Mouse (Mus musculus) kidney, embryonic 15.5 days (tissue): Measurements from ENCODE around the gene Os9. TPM values are rescaled to one million over a fixed set of nuclear protein-coding genes. Genes with fewer than 3 reads are reported as not detected.

ENCODE experiments used
- ATAC-seq: fragments of 200-750 bp; cut with Nextera tagmentation; replicated peaks from 2 replicates; pipeline ENCODE4 v1.8.0; 2017; ENCODE audit warnings: moderate TSS enrichment; ENCODE audit not compliant: low FRiP score
- H3K27ac ChIP-seq: fragments of 300-500 bp; sonication (generic); 2 replicates; pipeline ENCODE4 v1.5.1; 2015; ENCODE audit warnings: mild to moderate bottlenecking, inconsistent platforms
- H3K27me3 ChIP-seq: fragments of 300-500 bp; sonication (generic); 2 replicates; pipeline ENCODE4 v1.6.1; 2015; ENCODE audit warnings: inconsistent platforms
- H3K36me3 ChIP-seq: fragments of 300-500 bp; sonication (generic); 2 replicates; pipeline ENCODE4 v1.6.1; 2015; ENCODE audit warnings: inconsistent platforms
- H3K4me1 ChIP-seq: fragments of 300-500 bp; sonication (generic); 2 replicates; pipeline ENCODE4 v1.6.1; 2015; ENCODE audit warnings: inconsistent platforms
- H3K4me2 ChIP-seq: fragments of 300-500 bp; sonication (generic); 2 replicates; pipeline ENCODE4 v1.6.1; 2015; ENCODE audit warnings: moderate library complexity, mild to moderate bottlenecking, inconsistent platforms
- H3K4me3 ChIP-seq: fragments of 300-500 bp; sonication (generic); replicated peaks from 2 replicates; pipeline ENCODE4 v1.5.1; 2015; ENCODE audit warnings: mild to moderate bottlenecking, inconsistent platforms
- H3K9ac ChIP-seq: fragments of 300-500 bp; sonication (generic); 2 replicates; pipeline ENCODE4 v1.6.1; 2015; ENCODE audit warnings: mild to moderate bottlenecking, inconsistent platforms
- H3K9me3 ChIP-seq: fragments of 300-500 bp; sonication (generic); replicated peaks from 2 replicates; pipeline ENCODE4 v1.6.1; 2016; ENCODE audit warnings: inconsistent platforms
- WGBS: fragments of 180-500 bp; shearing (Covaris S2); methylation state at CpG from one replicate; pipeline ENCODE4 v1.1.7; 2015; ENCODE audit warnings: mixed read lengths; 5-methylcytosine and 5-hydroxymethylcytosine counted together
- polyA plus RNA-seq: library from polyadenylated mRNA; unstranded; fragments of >200 nt; fragmentation: Nextera tagmentation; extraction: Ambion mirVana; gene quantifications from 2 replicates; pipeline ENCODE4 v1.2.1, GENCODE M21; 2015

Os9 gene
- polyA plus RNA-seq, 1 experiment from 2014 or later, result 94.0 TPM

- ATAC-seq, result no peak
- H3K4me1 ChIP-seq, result no peaks in the 10 kb centered on the region
- WGBS, result 89% methylated on average over 16 of the region's 16 CpGs
- H3K27me3 ChIP-seq, result no peaks in the 10 kb centered on the region
- no peak overlapping the region for H3K9ac ChIP-seq
- no peak overlapping the region for H3K4me3 ChIP-seq
- no peaks in the 10 kb centered on the region for H3K9me3 ChIP-seq
- no peak overlapping the region for H3K4me2 ChIP-seq
- peaks cover 24% of the 10 kb centered on the region for H3K36me3 ChIP-seq
- H3K27ac ChIP-seq, result no peak overlapping the region
Observed at GRCm38 (mm10) chr10:127107563-127108261, 13.2 kb downstream of the Os9 start.

DNA sequence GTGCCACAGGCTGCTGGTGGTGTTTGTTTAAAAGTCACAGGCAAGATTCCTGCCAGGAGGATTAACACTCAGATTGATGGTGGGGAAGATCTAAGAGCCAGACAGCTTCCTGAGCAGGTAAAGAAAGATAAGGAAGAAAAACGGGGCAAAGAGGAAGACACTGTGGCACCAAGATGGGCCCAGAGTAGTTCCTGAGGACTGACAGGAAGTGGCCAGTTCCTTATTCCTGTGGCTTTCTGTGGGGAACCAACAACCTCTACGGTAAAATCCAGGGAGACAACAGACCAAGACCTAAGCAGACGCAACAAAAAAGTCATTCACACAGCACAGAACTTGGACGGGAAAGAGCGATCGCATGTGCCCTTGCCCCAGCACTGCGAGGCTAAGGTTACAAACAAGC is 17.3 kb downstream of the Os9 start:
- Histone ChIP-seq H3K9ac (no peak overlapping the region), H3K27me3 (no peaks in the 10 kb centered on the region), H3K4me1 (no peaks in the 10 kb centered on the region), H3K36me3 (peaks cover 28% of the 10 kb centered on the region), H3K4me3 (no peak overlapping the region), H3K4me2 (no peak overlapping the region), H3K9me3 (no peaks in the 10 kb centered on the region), H3K27ac (no peak overlapping the region)
- ATAC-seq, result no peak
- 76% methylated on average over 7 of the region's 7 CpGs for WGBS

DNA sequence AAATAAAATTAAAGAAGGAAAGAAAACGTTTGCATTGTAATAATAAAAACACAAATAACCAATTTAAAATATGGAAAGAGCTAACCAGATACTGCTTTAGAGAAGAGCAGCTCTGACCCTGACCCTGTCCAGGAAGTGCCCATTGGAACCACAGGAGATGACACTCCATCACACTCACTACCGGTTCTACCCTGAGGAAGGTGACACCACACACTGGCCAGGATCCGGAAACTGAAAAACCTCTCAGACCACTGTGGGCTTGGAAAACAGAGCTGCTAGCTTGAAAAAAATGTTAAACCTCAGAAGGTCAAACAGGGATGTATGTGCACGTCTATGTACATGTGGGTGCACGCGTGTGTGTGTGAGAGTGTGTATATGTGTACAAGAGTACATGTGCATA is 19.8 kb downstream of the Os9 start:
- 84% methylated on average over 6 of the region's 6 CpGs for WGBS
- Histone ChIP-seq H3K9ac (no peak overlapping the region), H3K36me3 (peaks cover 41% of the 10 kb centered on the region), H3K27ac (no peak overlapping the region), H3K9me3 (no peaks in the 10 kb centered on the region), H3K4me3 (no peak overlapping the region), H3K4me2 (no peak overlapping the region), H3K4me1 (no peaks in the 10 kb centered on the region), H3K27me3 (no peaks in the 10 kb centered on the region)
- no peak for ATAC-seq

DNA sequence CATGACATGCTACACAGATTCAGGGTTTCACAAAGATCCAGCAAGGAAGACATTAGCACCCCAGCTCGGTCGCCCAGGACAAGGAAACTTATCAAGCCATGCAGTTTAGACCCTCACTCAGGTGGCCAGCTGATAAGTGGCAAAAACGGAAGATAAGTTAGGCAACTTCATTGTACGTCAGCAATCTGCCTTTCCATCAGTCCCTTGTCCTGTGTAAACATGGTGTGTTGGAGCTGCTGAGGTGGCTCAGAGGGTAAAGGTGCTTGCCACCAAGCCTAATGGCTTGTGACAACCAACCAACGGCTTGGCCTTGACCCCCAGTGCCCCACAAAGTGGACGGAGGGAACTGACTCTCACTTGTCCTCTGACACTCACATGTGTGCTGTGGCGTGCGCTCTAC is 20.5 kb downstream of the Os9 start:
- no peak overlapping the region for H3K27ac ChIP-seq
- no peak for ATAC-seq
- H3K9me3 ChIP-seq, result no peaks in the 10 kb centered on the region
- H3K4me3 ChIP-seq, result no peak overlapping the region
- H3K4me2 ChIP-seq, result no peak overlapping the region
- peaks cover 49% of the 10 kb centered on the region for H3K36me3 ChIP-seq
- no peaks in the 10 kb centered on the region for H3K27me3 ChIP-seq
- no peaks in the 10 kb centered on the region for H3K4me1 ChIP-seq
- WGBS, result 81% methylated on average over 8 of the region's 8 CpGs
- no peak overlapping the region for H3K9ac ChIP-seq

- Histone ChIP-seq H3K27me3 (no peaks in the 10 kb centered on the region), H3K4me2 (no peak overlapping the region), H3K9ac (no peak overlapping the region), H3K36me3 (peaks cover 53% of the 10 kb centered on the region), H3K4me1 (peaks cover 2% of the 10 kb centered on the region), H3K4me3 (no peak overlapping the region), H3K27ac (no peak overlapping the region), H3K9me3 (no peaks in the 10 kb centered on the region)
- ATAC-seq, result no peak
- WGBS, result 89% methylated on average over 15 of the region's 15 CpGs
Observed at GRCm38 (mm10) chr10:127099868-127100267, 21.1 kb downstream of the Os9 start.

- WGBS, result 84% methylated on average over 10 of the region's 10 CpGs
Observed at GRCm38 (mm10) chr10:127099191-127099590, 21.7 kb downstream of the Os9 start.

GRCm38 (mm10) chr10:127098514-127098913 is 22.4 kb downstream of the Os9 start:
- H3K27ac ChIP-seq, result no peak overlapping the region
- WGBS, result 82% methylated on average over 20 of the region's 20 CpGs
- H3K4me2 ChIP-seq, result no peak overlapping the region
- peaks cover 7% of the 10 kb centered on the region for H3K27me3 ChIP-seq
- H3K36me3 ChIP-seq, result peaks cover 53% of the 10 kb centered on the region
- peaks cover 5% of the 10 kb centered on the region for H3K4me1 ChIP-seq
- ATAC-seq, result no peak
- no peaks in the 10 kb centered on the region for H3K9me3 ChIP-seq
- no peak overlapping the region for H3K9ac ChIP-seq
- no peak overlapping the region for H3K4me3 ChIP-seq

More at GRCm38 (mm10) chr10:127099191-127099590, 21.7 kb downstream of the Os9 start:
- Histone ChIP-seq H3K4me1 (peaks cover 5% of the 10 kb centered on the region), H3K4me3 (no peak overlapping the region), H3K27me3 (0 out of 2 replicates have a peak, but pooled peaks cover under 1% of the 10 kb centered on the region), H3K36me3 (peaks cover 53% of the 10 kb centered on the region), H3K4me2 (no peak overlapping the region), H3K9me3 (no peaks in the 10 kb centered on the region), H3K27ac (no peak overlapping the region), H3K9ac (no peak overlapping the region)
- ATAC-seq, result no peak

DNA sequence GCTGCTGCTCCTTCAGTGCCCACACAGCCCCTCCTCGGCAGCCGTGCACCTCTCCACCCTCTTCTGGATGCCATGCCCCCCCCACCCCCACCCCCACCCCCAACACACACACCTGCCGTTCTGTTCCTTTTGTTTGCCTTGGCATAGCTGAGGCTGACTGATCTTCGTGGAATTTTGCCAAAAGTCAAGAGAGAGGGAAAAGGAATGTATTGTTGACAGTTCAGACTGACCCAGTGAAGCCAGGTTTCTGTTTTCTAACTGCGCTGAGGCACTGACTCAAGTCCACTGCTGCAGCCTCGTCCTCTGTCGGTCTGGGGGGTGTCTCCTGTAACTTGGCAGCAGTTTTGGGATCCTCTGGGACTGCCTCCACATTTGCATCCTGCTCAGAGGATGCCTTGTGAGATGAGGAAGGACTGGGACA is 26.5 kb downstream of the Os9 start:
- Histone ChIP-seq H3K27me3 (peaks cover 48% of the 10 kb centered on the region), H3K9ac (no peak overlapping the region), H3K4me3 (no peak overlapping the region), H3K4me1 (peaks cover 23% of the 10 kb centered on the region), H3K36me3 (peaks cover 43% of the 10 kb centered on the region), H3K4me2 (no peak overlapping the region), H3K9me3 (no peaks in the 10 kb centered on the region), H3K27ac (no peak overlapping the region)
- WGBS, result 48% methylated on average over 7 of the region's 7 CpGs
- ATAC-seq, result no peak

DNA sequence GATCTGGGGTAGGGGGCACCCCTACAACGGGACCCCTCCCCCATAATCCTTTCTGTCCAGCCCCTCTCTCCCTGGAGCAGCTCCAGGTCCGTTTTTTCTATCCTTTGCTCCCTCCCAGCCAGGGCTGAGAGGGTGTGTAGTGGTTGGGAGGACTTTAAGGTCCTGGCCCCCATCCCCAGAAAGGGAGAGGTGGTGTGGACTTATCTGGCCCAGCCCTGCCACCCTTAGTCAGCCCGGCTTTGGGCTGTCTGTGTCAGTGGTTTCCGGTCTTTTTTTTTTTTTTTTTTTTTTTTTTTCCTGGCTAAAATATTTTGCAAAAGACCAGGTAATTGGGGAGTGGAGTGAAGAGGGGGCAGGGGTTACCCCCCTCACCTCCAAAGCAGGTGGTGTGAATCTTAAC is 28.2 kb downstream of the Os9 start:
- ATAC-seq, result no peak
- Histone ChIP-seq H3K4me3 (no peak overlapping the region), H3K9ac (no peak overlapping the region), H3K36me3 (peaks cover 27% of the 10 kb centered on the region), H3K27ac (no peak overlapping the region), H3K4me2 (no peak overlapping the region), H3K4me1 (peaks cover 23% of the 10 kb centered on the region), H3K9me3 (no peaks in the 10 kb centered on the region), H3K27me3 (peaks cover 64% of the 10 kb centered on the region)
- 45% methylated on average over 4 of the region's 4 CpGs for WGBS

- ATAC-seq, result peak; percentile 20; the same call in 1 of the 2 replicates
- H3K9ac ChIP-seq, result no peak overlapping the region
- peaks cover 23% of the 10 kb centered on the region for H3K4me1 ChIP-seq
- H3K4me2 ChIP-seq, result peak overlapping the region; percentile 51
- no peak overlapping the region for H3K27ac ChIP-seq
- no peaks in the 10 kb centered on the region for H3K9me3 ChIP-seq
- peak overlapping the region; percentile 26 for H3K4me3 ChIP-seq
- peaks cover 74% of the 10 kb centered on the region for H3K27me3 ChIP-seq
- WGBS, result 9% methylated on average over 51 of the region's 51 CpGs
- peaks cover 18% of the 10 kb centered on the region for H3K36me3 ChIP-seq
Observed at GRCm38 (mm10) chr10:127091507-127092396, 29.2 kb downstream of the Os9 start.

- Histone ChIP-seq H3K9me3 (no peaks in the 10 kb centered on the region), H3K27ac (no peak overlapping the region), H3K27me3 (peaks cover 77% of the 10 kb centered on the region), H3K4me2 (peak overlapping the region; percentile 51), H3K36me3 (peaks cover 8% of the 10 kb centered on the region), H3K4me1 (peaks cover 23% of the 10 kb centered on the region), H3K4me3 (peak overlapping the region; percentile 26), H3K9ac (no peak overlapping the region)
- 8% methylated on average over 57 of the region's 57 CpGs for WGBS
- ATAC-seq, result 0 out of 2 replicates have a peak, but pooled peaks have one; percentile 29
Observed at GRCm38 (mm10) chr10:127090560-127091411, 30.1 kb downstream of the Os9 start.
